Mouse (Mus musculus) NIH3T3 (cell line): ENCODE measurements at regions not wholly inside any gene's neighbourhood (a gene's known extent, or its start where the extent isn't known, plus 50 kb on each side); places are given as distances from the start of the nearest gene placed in this dataset.
A peak's percentile ranks its signal among the peaks of the same experiment; 100 is the strongest.

Source experiments
- DNase-seq: peaks from one replicate; pipeline ENCODE4 v3.0.0-alpha.2; 2012; ENCODE audit warnings: low read depth

DNA sequence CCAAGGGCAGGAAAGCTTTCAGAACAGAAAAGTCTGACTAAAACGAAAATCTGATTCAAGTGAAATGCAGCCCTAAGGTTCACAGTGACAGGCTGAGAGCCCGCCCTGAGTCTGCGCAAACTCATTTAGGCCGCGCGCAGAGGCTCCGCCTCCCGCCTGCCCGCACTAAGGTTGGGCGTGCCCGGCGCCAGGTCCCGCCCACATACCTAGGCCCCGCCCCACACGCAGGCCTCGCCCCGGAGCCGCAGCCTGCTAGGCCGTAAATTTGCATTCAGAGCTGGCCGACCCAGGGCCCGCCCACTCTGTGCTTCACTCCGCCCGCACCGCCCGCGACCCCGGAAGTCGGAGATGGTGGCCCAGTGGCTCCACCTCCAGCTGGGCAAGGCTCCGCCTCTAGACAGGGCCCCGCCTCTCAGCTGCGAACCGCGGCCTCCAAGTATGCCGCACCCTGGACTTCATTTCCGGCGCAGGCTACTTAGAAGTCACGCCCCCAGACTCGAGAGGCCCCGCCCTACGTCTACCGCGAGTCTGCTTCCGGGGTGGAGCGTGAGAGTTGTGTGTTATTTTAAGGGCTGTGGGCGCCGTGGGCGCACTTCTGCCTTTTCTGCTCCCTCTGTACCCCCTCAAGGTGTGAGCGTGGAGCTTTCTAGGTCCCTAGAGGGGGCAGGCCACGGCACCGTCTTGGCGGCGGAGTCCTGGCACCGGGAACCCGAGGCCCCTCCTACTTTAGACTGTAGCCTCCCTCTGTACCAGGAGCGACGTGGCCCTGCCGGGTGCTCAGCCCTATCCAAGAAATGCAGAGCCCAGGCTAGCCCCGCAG is 52.3 kb upstream of the Wnt7b start:
- DNase-seq, result peak; percentile 99

DNA sequence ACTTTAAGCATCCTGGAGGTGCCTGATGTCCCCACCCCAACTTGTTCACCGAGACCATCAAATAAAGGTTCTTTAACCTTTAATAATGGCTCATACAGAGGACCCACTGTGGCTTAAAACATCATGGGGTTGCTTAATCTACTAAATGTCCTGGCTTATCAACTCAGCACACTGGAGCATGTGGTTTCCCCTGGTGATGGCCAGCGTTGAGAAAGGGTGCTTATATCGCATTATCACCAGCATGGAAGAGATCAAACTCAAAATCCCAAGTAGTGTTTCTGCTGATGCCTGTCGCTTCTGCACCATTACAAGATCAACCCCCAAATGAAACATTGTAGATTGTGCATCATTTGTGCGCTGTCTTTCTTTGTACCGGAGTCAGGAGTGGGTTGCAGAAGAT is 53.2 kb upstream of the Wnt7b start:
- DNase-seq, result no peak

DNA sequence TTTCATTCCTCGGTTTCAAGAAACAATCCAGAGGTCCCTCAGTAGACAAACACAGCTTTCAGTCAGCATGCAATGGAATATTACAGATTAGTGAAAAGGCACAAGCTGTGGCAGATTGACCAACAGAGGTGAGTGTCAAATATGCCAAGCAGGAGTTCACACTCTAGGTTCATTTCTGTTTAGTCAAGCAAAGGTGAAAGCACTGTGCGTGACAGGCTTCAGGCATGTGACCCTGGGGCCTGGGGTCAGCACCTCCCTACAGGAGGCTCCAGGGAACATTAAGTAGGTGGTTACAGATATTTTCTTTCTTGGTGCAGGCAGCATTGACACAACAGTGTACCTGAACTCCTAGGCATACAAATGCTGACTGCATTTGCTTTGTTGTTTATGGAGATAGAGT is 57.3 kb upstream of the Wnt7b start:
- DNase-seq, result no peak

DNA sequence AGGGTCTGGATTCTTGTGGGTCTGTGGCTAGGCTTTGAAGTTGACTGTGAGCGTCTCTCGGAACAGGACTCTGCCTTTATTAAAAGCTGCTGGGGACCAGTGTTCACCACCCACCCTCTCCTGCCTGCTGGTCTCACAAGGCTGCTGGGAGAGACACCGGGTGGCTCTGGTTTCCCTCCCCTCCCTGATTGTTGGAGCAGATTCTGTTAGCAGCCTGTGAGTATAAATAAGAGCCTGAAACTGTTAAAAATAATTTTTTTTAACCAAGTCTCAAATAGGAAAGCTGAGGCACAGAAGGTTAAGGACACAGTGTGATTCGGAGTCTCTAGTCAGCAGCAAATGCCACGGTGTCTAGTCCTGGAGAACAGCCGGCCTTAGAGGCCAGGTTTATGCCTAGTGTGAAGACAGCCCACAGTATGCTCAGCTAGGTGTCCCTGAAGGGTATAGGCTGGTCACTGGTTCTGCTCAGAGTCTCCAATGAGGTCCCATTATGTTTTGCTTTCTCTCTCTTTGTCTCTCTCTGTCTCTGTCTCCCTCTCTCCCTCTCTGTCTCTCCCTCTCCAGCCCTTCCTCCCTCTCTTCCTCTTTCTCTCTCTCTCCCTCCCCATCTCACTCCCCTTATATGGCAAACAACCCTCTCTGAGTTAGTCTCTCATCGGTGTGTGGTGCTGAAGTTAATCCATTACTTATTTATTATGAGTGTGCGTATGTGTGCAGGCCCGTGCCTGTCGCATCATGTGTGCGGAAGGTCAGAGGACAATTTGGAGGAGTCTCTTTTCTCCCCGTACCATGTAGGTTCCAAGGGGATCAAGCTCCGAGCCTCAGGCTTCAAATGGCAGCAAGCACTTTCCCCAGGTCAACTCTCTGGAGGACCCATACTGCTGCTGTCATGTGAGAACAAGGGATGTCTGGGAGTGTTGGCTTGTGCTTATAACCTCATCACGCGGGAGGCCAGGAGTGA is 59.1 kb upstream of the Wnt7b start:
- DNase-seq, result no peak

DNA sequence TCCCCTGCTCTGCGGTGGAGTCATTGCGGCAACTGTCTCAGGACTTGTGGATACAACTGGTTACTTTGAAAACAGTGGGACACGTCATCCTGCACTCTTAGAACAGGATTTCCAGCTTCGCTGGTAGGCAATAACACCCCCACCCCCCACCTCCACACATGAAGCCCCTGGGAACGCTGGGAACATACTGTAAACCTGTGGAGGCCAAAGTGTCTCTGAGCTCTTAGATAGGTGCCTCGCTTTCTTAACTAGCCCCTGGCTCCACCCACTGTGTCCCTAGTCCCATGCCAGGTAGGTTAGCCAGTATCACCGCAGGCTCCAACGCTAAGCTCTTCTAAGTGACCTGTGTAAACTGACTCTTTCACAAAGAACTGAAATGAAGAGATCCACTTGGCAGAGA is 63.1 kb upstream of the Wnt7b start:
- peak; percentile 15 for DNase-seq

DNA sequence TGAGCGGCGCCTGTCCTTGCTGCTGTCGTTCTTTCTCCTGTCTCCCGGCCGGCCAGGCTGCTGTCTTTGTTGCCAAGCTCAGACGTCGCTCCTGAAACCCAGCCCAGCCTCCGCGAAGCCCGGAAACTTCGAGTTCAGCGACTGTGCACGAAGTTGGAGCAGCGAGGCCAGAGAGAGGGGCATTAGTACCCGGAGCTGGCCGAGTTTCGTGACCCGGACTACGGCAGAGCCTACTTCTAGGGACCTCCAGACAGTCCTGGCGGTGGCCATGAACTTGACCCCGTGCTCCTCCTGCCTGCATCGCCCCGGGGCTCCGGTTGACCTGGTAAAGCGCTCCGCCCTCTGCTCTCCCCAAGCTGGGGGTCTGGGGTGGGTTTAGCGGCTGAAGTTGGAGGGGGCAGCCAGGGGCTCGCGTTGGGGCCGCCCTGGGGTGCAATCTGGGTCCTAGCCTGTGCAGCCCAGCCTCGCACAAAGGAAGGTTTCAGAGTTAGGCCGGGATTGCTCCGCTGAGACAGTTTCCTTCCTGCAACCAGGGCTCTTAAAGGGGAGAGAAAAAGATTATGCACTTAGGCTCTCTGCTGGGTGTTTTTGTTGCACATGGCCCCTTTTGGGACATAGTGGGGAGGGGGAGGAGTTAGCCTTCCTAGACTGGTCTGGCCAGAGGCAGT is 63.8 kb upstream of the Wnt7b start:
- peak; percentile 77 for DNase-seq

DNA sequence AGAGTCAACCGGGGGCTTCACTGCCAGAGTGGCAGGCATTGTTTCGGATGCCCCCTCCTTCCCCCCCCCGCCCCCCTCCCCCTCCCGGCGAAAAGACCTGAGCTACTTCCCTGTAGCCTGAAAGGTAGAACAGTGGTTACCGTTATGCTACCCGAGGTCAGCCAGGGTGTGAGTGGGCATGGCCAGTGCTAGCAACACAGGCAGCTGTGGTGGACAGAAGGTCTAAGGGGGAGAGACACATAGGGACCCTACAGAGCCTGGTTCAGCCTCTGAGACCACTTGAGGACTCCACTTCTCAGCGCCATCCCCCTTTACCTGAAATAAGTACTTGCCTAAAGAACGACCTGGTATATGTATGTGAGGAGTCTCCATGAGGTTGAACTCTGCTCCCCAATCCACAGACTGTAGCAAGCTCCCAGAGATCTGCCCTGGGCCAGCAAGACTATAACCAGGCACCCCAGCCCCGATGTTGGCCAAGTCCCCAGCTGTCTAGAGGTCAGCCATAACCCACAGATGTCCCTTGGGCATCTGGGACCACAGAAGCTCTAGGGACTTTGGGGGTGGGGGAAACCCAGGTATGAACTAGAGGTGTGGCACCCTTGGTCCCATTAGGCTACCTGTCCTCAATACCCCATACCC is 64.5 kb upstream of the Wnt7b start:
- no peak for DNase-seq

DNA sequence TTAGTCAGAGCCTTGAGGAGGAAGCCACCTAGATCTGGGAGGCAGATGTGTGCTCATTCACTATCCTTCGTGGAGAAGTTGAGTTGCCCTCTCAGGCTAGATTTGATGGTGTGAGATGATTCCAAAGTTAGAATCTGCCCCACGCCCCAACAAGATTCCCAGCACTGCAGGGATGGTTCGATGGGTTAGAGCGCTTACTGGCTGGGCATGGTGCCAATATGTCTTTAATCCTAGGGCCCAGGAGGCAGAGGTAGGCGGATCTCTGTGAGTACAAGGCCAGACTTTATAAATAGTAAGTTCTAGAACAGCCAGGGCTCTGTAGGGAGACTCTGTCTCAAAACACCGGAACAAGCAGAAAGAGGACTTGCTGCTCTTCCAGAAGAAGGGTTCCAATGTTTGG is 65.3 kb upstream of the Wnt7b start:
- DNase-seq, result peak; percentile 47

DNA sequence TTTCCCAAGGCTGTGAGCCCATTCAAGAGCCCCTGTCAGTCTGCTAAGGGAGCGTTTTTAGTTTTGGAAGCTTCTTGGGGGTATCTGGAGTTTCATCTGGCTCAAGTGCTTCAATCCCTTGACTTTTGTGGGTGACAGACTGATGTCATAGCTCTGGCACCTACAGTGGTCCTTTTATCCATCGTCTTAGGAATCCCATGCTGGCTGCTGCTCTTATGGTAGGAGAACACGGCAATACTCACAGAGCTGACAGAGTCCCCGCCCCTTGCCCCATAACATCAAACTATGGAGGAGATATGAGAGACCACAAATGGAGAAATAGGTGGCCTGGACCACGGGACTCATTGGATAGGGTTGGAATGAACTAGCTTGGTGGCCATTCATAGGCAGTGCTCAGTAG is 68.0 kb upstream of the Wnt7b start:
- DNase-seq, result no peak

DNA sequence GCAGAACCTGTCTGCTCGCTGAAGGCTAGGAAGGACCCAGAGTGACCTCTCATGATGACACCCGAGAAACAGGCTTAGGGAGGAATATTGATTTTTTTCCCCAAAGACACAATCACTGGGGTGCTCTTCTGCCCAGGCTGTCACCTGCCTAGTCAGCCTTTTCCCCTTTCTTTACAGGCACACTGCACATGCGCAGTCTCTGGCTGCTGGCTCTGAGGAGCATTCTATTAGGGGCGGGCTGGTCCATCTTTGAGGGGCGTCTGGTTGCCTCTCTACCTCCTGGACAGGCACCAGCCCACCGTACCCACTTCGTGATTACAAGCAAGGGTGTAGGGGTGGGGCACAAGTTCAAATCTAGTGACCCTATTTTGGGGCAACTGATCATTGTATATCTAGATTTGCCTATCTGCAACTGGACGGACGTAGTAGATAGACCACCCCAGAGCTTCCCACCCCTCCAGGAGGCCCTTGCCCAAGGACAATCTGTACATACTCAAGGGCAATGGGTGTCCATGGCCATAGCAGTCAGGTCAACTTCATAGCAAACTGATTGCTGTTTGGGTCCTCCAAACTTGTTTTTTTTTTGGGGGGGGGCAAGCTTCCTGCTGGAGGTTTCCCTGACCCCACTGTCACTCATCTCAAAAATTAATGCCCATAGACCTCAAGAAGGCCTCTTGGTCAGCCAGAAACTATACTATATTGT is 69.6 kb upstream of the Wnt7b start:
- DNase-seq, result no peak

DNA sequence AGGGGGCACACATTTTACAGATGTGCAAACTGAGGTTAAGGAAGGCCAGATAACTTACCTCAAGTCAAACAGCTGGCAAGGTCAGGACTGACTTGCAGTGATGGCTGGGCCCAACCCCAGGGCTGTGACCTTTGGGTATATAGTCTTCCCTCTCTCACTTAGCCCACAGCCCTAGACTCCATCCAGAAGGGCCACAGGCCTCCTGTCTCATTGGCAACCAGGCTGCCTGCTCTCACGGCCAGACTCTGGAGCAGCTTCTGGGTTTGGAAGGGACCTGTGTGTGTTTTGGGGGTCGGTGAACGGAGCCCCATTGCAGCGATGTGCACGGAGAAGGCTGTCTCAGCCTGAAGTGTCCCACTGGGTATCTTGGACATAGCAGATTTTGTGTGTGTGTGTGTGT is 70.2 kb upstream of the Wnt7b start:
- no peak for DNase-seq

DNA sequence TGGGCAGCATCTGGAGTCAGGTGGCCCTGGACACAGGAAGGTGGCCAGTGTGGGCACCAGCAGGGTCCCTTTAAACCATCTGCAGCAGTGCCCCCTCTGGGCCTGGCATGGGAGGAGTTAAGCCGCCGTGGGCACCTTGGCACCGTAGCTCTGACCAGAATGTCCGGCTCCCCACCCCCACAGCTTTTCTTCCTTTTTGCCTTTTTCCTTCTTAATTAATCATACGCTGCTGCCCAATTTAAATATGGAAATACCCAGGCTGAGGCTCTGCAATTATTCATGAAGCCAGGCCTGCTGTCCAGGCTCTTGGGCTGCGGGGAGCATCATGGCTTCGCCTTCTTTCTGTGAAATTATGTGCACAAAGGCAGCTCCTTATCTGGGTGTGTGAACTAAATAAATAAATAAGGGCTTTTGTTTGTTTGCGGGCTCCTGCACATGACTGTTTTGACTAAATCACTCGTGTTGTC is 70.6 kb upstream of the Wnt7b start:
- no peak for DNase-seq

DNA sequence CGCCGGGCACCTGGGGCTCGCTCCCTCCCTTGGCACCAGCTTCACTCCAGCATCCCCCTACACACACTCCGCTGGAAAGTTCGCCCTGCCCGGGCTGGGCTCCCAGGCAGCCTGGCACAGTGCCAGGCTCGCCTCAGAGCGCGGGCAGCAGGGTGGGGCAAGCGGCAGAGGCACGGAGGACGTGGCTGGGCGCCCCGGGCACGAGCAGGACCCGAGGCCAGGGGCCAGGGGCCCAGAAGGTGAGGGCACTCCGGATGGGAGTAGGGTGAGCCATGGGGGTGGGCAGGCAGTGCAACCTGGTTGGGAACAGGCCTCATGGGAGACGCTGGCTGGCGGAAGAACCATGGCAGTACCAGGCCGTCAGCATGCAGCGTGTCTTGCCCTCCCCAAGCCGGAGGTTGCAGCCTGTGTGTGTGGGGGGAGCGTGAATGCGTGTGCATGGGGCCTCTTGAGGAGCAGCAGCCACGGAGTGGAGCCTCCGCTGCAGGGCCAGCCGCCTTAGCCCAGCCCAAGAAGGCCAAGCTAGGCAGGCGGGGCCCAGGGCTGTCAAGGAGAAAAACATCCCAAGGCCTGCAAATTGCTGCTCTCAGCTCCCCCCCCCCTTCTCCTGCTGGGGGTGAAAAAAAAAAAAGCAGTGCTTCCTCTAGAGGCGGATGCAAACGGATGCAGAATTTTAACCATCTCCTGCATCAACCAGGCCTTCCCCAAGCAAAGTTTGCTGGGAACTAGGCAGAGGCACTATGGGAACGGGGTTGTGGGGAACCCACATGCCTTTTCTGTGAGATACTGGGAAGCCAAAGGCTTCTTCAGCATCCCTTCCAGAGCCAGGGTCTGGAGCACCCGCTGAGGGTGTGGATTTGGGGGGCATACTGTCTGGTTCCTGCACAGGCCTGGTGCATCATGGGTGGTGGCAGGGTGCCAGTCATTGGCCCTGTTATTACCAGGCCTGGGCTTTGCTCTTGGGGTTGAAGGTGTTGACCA is 71.4 kb upstream of the Wnt7b start:
- peak; percentile 94 for DNase-seq

DNA sequence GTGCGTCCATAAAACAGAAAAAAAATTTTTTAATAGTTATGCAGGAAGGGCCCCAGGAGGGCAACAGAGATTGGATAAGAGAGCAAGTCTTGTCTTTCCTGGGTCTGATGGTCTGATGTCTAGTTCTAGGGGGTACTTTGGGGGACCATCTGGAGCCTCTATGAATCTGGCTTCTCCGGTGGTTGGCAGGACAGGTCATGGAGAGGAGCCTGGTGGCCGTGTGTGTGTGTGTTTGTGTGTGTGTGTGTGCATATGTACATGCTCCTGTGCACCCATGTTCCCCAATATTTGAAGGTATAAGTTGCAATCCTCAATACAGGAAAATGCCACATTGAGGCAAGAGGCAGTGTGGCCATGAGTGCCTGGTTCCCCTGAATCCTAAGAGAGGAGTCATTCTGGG is 72.5 kb upstream of the Wnt7b start:
- peak; percentile 14 for DNase-seq

DNA sequence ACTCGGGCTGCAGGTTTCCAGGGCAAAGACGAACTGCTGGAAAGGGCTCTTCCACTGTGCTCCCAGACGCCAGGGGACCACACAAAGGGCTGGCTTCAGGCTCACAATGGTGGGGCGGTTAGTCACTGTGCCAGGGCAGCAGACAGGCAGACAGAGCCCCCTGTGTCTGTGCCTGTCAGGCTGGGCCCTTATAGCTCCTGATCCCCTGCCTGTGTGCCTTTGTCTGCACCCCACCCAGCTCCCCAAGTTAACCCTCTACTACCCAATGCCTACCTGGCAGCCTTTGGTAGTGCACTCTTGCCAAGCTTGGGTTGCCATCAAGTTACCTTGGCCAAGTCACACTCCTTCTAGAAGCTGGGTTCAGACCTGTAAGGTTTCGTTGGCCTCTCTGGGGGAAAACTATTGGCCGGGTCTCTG is 73.5 kb upstream of the Wnt7b start:
- DNase-seq, result peak; percentile 39

DNA sequence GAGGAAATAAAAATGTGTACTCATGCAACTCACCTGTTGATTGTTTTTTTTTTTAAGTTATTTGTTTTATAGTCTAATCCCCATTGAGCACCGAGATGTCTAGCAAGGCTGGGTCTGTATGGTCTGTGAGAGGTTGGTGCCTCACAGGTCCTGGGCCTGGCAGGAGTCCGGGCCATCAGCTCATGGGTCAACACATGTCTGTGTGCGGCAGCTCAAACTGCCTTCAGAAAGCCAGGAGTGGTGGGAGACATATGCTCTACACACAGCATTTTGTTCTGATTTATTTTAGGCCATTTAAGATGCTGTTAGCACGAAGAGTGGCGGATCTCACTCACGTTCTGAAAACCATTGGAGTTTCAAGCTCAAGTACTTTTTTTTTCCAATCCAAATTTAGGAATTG is 74.6 kb upstream of the Wnt7b start:
- peak; percentile 28 for DNase-seq

DNA sequence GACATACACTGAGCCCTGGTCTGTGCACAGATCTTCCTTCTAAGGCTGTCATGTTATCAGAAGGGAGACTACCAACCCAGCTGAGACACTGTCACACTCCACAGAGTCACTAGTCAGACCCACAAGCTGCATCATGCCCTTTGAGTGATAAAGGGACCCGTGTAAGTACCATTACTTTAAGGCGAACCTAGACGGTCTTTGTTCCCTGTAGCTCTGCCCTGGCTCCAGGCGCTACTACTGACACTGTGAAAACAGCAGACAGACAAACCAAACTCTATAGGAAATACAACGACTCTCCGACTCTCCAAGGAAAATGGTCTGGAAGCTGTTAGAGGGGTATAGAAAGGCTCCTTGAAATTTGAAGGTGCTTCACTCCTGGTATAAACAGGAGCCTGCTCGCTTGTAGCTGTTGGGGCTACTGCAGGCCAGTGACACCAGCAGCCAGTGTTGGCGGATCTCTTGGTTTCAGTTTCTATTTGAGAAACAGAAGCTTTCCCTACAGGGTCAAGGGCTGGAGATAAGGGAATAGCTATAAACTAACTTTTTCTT is 75.2 kb upstream of the Wnt7b start:
- peak; percentile 60 for DNase-seq

DNA sequence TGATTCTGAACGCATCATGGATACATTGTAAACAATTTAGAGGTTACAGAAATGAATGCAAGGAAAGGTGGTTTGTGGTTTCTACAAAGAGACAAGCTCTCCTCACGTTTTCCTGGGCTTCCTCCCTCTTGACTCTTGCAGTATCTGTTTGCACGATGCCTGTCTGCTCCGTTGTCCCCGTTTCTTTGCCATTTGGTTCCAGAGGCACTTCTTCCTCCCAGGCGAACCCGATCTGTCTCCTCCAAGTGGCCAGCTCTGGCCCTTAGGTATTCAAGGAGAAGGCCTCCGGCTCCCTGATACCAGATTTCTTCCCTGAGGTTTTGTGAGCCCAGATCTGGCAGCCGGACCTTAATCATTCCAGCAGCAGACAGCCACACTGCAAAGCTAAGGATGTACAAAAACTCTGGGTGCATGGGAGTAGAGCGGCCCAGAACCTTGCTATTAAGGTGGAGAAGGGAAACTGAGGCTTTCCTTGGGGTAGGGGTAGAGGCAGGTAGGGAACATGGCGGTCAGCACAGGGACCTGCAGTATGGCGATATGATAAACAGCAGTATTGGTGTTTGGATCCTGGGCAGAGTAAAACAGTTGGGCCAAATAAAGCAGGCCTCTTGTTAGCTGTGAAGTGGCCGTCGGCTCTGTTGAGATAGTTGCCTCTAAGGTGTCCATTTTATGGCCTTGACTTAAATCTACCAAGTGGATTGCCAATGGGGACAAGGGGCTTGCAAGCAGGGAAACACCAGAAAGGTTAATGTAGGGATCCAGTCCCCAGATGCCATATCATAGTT is 76.0 kb upstream of the Wnt7b start:
- DNase-seq, result peak; percentile 39
